Mouse (Mus musculus): ENCODE data around the gene Srsf4. TPM values are rescaled to one million over a fixed set of nuclear protein-coding genes. Genes with fewer than 3 reads are reported as not detected.
A peak's percentile ranks its signal among the peaks of the same experiment; 100 is the strongest.

Gene Srsf4
- total and polyA plus RNA-seq, 3 experiments: 53.7 to 163 TPM; not detected in 1

DNA sequence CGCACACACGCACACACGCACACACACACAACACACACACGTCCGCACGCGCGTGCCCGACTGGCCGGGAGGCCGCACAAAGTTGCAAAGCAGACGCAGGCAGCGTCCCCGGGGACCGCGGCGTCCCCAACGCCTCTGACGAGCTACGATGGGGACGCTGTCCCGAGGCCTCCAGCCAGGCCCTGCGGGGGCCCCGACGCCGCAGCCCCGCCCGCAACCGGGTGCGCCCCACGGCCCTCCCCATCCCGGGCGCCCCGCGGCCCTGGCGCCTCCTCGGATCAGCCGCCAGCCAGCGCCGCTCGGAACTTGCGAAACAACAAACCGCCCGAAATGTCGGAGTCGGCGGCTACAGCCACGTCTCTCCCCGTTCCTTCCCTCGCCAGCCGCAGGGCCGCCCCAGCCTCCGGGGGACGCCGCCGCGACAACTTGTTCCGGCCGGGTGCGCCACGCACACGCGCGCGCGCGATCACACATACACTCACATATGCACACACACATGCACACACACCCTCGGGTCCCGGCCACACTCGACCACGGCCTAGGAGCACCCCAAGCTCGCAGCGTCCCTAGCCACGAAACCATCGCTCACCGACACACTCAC is 36.4 kb upstream of the Srsf4 start:
- Histone ChIP-seq H3K4me3 (ENCODE audit: control insufficient read depth in 1 of 2, insufficient read depth in 1 of 2, low read depth in 2 of 2, low read length in 2 of 2) (peak overlapping the region; percentile 55 to 83), H3K4me1 (ENCODE audit: control insufficient read depth in 1 of 2, insufficient read depth in 2 of 2, low read length in 2 of 2) (no peaks in the 10 kb centered on the region; a peak in 1 of 4 replicates)

DNA sequence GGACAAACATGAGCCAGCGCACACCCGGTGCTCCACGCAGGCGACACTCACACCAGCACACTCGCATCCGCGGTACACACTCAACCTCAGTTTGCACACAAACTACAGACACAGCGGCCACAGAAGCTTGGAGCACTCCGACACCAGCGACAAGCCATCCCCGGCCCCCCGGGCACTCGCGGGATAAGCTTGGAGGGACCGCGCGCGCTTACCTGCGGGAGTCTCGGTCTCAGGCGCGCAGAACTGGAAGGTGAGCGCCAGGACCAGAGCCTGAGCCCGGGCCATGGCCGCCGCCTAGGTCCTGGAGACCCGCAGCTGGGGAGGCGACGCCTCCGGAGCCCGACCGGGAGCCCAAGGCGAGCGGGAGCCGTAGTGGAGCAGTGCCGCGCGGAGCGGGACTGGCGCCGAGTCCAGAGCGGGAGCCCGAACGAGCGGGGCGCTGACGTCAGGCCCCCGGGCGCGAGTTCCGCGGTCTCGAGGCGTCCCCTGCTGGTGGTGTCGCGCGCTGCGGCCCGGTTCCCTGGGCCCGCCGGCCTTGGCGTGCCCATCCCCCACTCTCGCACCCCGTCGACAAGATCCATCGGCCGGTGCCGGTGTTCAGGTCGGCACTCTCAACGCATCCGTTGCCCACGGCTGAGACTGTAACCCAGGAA is 35.4 kb upstream of the Srsf4 start, which contains the start of gene Ptpru:
TSS of gene Ptpru (minus strand) at position 417 of the 653 bp plus-strand sequence.
- Histone ChIP-seq H3K9me3 (replicated peaks; ENCODE audit: insufficient read depth, low read length) (no peaks in the 10 kb centered on the region), H3K27me3 (ENCODE audit: control insufficient read depth in 1 of 2, insufficient read depth in 2 of 2, low read length in 2 of 2) (0 out of 4 replicates have a peak, but pooled peaks cover 0 to 1% of the 10 kb centered on the region in 2 experiments), H3K4me3 (ENCODE audit: control insufficient read depth in 1 of 2, insufficient read depth in 1 of 2, low read depth in 2 of 2, low read length in 2 of 2) (peak within 1 kb of the TSS; percentile 55 to 83), H3K79me2 (ENCODE audit: control insufficient read depth, insufficient read depth, low read length, poor library complexity) (no peaks in the 10 kb centered on the region; the same call in 1 of the 2 replicates), H3K9ac (ENCODE audit: control insufficient read depth, low read depth, low read length, poor library complexity, severe bottlenecking) (peak within 1 kb of the TSS; percentile 76), H3K36me3 (ENCODE audit: control insufficient read depth in 1 of 2, insufficient read depth in 2 of 2, low read length in 2 of 2) (no peaks in the 10 kb centered on the region), H3K27ac (ENCODE audit: control insufficient read depth, low read depth, low read length) (no peak within 1 kb of the TSS), H3K4me1 (ENCODE audit: control insufficient read depth in 1 of 2, insufficient read depth in 2 of 2, low read length in 2 of 2) (peaks cover 0 to 3% of the 10 kb centered on the region in 2 experiments; a peak in 1 of 4 replicates)
- peak; percentile 81 for DNase-seq (ENCODE audit: low read depth, low spot score)
- 0 out of 2 replicates have a peak, but pooled peaks have one; percentile 12 for TF ChIP-seq MAX (IDR thresholded peaks at IDR 0.05; ENCODE audit: low read length)
- no peak for TF ChIP-seq JUND (IDR thresholded peaks at IDR 0.05; ENCODE audit: low read depth, low read length)
- TF ChIP-seq MXI1 (IDR thresholded peaks at IDR 0.05; ENCODE audit: low read depth, low read length): 0 out of 2 replicates have a peak, but pooled peaks have one; percentile 19
- TF ChIP-seq MYC (IDR thresholded peaks at IDR 0.05; ENCODE audit: low read depth, low read length): no peak
- TF ChIP-seq POLR2AphosphoS5 (IDR thresholded peaks at IDR 0.05; ENCODE audit: borderline replicate concordance, low read depth, low read length): no peak
- peak; percentile 84 to 98 (median 87) for TF ChIP-seq CTCF (IDR thresholded peaks at IDR 0.05 in 2 of 3, conservative IDR thresholded peaks at IDR 0.05 in 1 of 3; ENCODE audit: control insufficient read depth in 1 of 3, insufficient read depth in 1 of 3, low read depth in 2 of 3, low read length in 3 of 3, poor library complexity in 1 of 3, severe bottlenecking in 1 of 3)
- TF ChIP-seq UBTF (IDR thresholded peaks at IDR 0.05; ENCODE audit: borderline replicate concordance, insufficient read depth, low read depth, low read length): peak; percentile 70; the same call in 1 of the 2 replicates
- peak; percentile 61; the same call in 1 of the 2 replicates for TF ChIP-seq MAZ (IDR thresholded peaks at IDR 0.05; ENCODE audit: low read depth, low read length)
- no peak for TF ChIP-seq MEF2A (IDR thresholded peaks at IDR 0.05; ENCODE audit: extremely low read depth, insufficient replicate concordance, low read depth, low read length, poor library complexity, severe bottlenecking)
- no peak for TF ChIP-seq RCOR1 (IDR thresholded peaks at IDR 0.05; ENCODE audit: low read depth, low read length)
- no peak for TF ChIP-seq USF1 (IDR thresholded peaks at IDR 0.05; ENCODE audit: low read depth, low read length)
- TF ChIP-seq TCF12 (IDR thresholded peaks at IDR 0.05; ENCODE audit: low read depth, low read length): peak; percentile 27; the same call in 1 of the 2 replicates
- peak; percentile 17; the same call in 1 of the 2 replicates for TF ChIP-seq ETS1 (IDR thresholded peaks at IDR 0.05; ENCODE audit: low read depth, low read length)
- TF ChIP-seq KAT2A (conservative IDR thresholded peaks at IDR 0.05; ENCODE audit: low read depth, low read length): no peak
- TF ChIP-seq USF2 (IDR thresholded peaks at IDR 0.05; ENCODE audit: borderline replicate concordance in 1 of 2, insufficient read depth in 1 of 2, low read depth in 1 of 2, low read length in 2 of 2): no peak
- TF ChIP-seq MAFK (IDR thresholded peaks at IDR 0.05; ENCODE audit: borderline replicate concordance, low read depth, low read length): no peak
- no peak for TF ChIP-seq EP300 (IDR thresholded peaks at IDR 0.05; ENCODE audit: low read depth in 1 of 2, low read length in 2 of 2)
- TF ChIP-seq ELF1 (IDR thresholded peaks at IDR 0.05; ENCODE audit: low read depth, low read length): peak; percentile 43; the same call in 1 of the 2 replicates
- peak; percentile 32; the same call in 1 of the 2 replicates for TF ChIP-seq TBP (IDR thresholded peaks at IDR 0.05; ENCODE audit: low read depth, low read length)
- TF ChIP-seq NELFE (IDR thresholded peaks at IDR 0.05; ENCODE audit: low read depth, low read length): peak; percentile 34; the same call in 1 of the 2 replicates
- TF ChIP-seq GATA1 (IDR thresholded peaks at IDR 0.05; ENCODE audit: low read depth, low read length): no peak
- no peak for TF ChIP-seq ZNF384 (IDR thresholded peaks at IDR 0.05; ENCODE audit: low read depth, low read length)
- peak; percentile 92 for TF ChIP-seq RAD21 (IDR thresholded peaks at IDR 0.05; ENCODE audit: low read depth, low read length)
- TF ChIP-seq CHD1 (IDR thresholded peaks at IDR 0.05; ENCODE audit: low read depth, low read length): no peak
- TF ChIP-seq ZKSCAN1 (IDR thresholded peaks at IDR 0.05; ENCODE audit: low read depth, low read length): no peak

More for the DNA sequence above, 36.4 kb upstream of the Srsf4 start:
- no peak overlapping the region for H3K27ac ChIP-seq (ENCODE audit: control insufficient read depth, low read depth, low read length)
- no peaks in the 10 kb centered on the region; the same call in 1 of the 2 replicates for H3K79me2 ChIP-seq (ENCODE audit: control insufficient read depth, insufficient read depth, low read length, poor library complexity)
- peak overlapping the region; percentile 76 for H3K9ac ChIP-seq (ENCODE audit: control insufficient read depth, low read depth, low read length, poor library complexity, severe bottlenecking)
- H3K27me3 ChIP-seq (ENCODE audit: control insufficient read depth in 1 of 2, insufficient read depth in 2 of 2, low read length in 2 of 2): 0 out of 4 replicates have a peak, but pooled peaks cover 0 to 1% of the 10 kb centered on the region in 2 experiments
- H3K36me3 ChIP-seq (ENCODE audit: control insufficient read depth in 1 of 2, insufficient read depth in 2 of 2, low read length in 2 of 2): no peaks in the 10 kb centered on the region
- H3K9me3 ChIP-seq (replicated peaks; ENCODE audit: insufficient read depth, low read length): no peaks in the 10 kb centered on the region
- DNase-seq (ENCODE audit: low read depth, low spot score): peak; percentile 35
- TF ChIP-seq MAFK (IDR thresholded peaks at IDR 0.05; ENCODE audit: borderline replicate concordance, low read depth, low read length) (no peak), E2F4 (IDR thresholded peaks at IDR 0.05; ENCODE audit: borderline replicate concordance, low read depth, low read length) (no peak), CHD2 (IDR thresholded peaks at IDR 0.05; ENCODE audit: low read length) (no peak), JUND (IDR thresholded peaks at IDR 0.05; ENCODE audit: low read depth, low read length) (no peak), MXI1 (IDR thresholded peaks at IDR 0.05; ENCODE audit: low read depth, low read length) (no peak), MAX (IDR thresholded peaks at IDR 0.05; ENCODE audit: low read length) (no peak), POLR2AphosphoS2 (IDR thresholded peaks at IDR 0.05; ENCODE audit: low read length) (no peak), CTCF (IDR thresholded peaks at IDR 0.05 in 2 of 3, conservative IDR thresholded peaks at IDR 0.05 in 1 of 3; ENCODE audit: control insufficient read depth in 1 of 3, insufficient read depth in 1 of 3, low read depth in 2 of 3, low read length in 3 of 3, poor library complexity in 1 of 3, severe bottlenecking in 1 of 3) (no peak)
